Mouse (Mus musculus): ENCODE data around the gene Zbtb44. TPM values are rescaled to one million over a fixed set of nuclear protein-coding genes. Genes with fewer than 3 reads are reported as not detected.

Zbtb44 gene
- polyA plus RNA-seq, 1 experiment: 98.2 TPM

DNA sequence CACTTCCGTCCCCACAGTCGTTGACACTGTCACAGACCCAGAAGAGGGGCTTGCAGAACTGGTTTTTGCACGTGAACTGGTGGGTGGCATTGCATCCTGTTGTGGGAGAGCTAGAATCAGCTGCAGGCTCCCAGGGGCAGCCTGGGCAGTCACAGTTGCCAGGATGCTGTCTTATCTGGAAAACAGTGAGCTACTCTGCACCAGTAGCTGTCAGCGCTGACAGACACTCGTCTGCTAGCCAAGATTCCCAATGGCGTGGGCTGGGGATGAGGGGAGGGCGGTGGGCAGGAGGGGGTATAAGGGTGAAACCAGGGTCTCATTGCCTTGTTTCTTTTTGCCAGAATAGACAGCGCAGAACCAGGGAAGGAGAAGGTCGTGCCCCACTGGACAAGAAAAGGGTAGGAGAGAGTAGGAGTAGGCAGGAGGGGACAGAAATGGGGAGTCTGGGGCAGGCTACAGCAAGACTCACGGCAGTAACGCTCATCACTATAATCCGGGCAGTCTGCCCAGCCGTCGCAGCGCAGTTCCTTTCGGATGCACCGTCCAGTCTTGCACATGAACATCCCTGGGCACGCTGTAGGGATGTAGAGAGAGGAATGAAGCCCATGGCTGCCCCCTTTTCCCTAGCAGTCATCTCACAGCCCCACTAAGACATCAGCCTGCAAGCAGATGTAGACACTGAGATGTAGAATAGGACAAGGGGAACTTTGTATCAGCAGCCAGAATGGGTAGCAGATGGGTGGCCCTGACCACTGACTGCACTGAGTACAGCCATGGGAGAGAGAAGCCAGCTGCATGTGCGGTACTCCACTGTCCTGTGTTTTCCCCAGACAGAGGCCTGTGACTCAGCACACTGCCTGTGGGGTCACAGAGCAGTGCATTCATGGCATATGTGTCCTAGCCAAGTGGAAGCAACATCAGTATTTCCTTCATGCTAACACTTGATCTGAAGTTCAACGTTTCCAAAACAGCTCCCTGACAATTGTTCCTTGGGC is 66.9 kb downstream of the Zbtb44 start:
- no peak overlapping the region for H3K27ac ChIP-seq (ENCODE audit: insufficient read depth, low read length)
- no peak overlapping the region for H3K4me3 ChIP-seq (ENCODE audit: low read depth, low read length)
- no peak for TF ChIP-seq CTCF (IDR thresholded peaks at IDR 0.05; ENCODE audit: low read depth, low read length)
- TF ChIP-seq EP300 (IDR thresholded peaks at IDR 0.05; ENCODE audit: insufficient read depth, low read depth, low read length): no peak
- TF ChIP-seq POLR2A (IDR thresholded peaks at IDR 0.05; ENCODE audit: insufficient read depth, low read length): no peak
- H3K9me3 ChIP-seq (replicated peaks; ENCODE audit: control insufficient read depth, insufficient read depth, low read length, poor library complexity, severe bottlenecking): no peaks in the 10 kb centered on the region
- H3K27me3 ChIP-seq (ENCODE audit: control insufficient read depth, insufficient read depth, low read length, poor library complexity, severe bottlenecking): no peaks in the 10 kb centered on the region
- no peak overlapping the region for H3K9ac ChIP-seq (ENCODE audit: low read depth, poor library complexity, severe bottlenecking)
- H3K4me1 ChIP-seq (ENCODE audit: control insufficient read depth, insufficient read depth, low read length): no peaks in the 10 kb centered on the region
- peaks cover 13% of the 10 kb centered on the region for H3K36me3 ChIP-seq (ENCODE audit: control insufficient read depth, insufficient read depth, low read length, poor library complexity, severe bottlenecking)

DNA sequence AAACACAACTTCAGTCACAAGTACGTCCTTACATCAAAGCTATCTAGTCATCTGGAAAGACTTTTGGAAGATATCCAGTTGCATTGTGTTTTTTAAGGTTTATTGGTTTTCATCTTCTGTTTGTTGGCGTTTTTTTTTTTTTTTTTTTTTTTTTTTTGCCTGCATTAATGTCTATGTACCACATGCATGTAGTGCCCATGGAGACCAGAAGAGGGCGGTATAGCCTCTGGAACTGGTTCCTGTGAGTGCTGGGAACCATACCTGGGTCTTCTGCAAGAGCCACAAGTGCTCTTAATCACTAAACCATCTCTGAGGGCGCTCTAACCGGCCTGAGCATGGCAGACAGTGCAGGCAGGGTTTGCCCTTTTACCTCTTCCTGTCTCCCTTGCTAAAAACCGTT is 67.7 kb downstream of the Zbtb44 start:
- Histone ChIP-seq H3K27me3 (ENCODE audit: control insufficient read depth, insufficient read depth, low read length, poor library complexity, severe bottlenecking) (no peaks in the 10 kb centered on the region), H3K27ac (ENCODE audit: insufficient read depth, low read length) (no peak overlapping the region), H3K9ac (ENCODE audit: low read depth, poor library complexity, severe bottlenecking) (no peak overlapping the region), H3K9me3 (replicated peaks; ENCODE audit: control insufficient read depth, insufficient read depth, low read length, poor library complexity, severe bottlenecking) (no peaks in the 10 kb centered on the region), H3K4me3 (ENCODE audit: low read depth, low read length) (no peak overlapping the region), H3K36me3 (ENCODE audit: control insufficient read depth, insufficient read depth, low read length, poor library complexity, severe bottlenecking) (peaks cover 20% of the 10 kb centered on the region), H3K4me1 (ENCODE audit: control insufficient read depth, insufficient read depth, low read length) (no peaks in the 10 kb centered on the region)
- TF ChIP-seq POLR2A (IDR thresholded peaks at IDR 0.05; ENCODE audit: insufficient read depth, low read length): no peak
- TF ChIP-seq CTCF (IDR thresholded peaks at IDR 0.05; ENCODE audit: low read depth, low read length): peak; percentile 58

DNA sequence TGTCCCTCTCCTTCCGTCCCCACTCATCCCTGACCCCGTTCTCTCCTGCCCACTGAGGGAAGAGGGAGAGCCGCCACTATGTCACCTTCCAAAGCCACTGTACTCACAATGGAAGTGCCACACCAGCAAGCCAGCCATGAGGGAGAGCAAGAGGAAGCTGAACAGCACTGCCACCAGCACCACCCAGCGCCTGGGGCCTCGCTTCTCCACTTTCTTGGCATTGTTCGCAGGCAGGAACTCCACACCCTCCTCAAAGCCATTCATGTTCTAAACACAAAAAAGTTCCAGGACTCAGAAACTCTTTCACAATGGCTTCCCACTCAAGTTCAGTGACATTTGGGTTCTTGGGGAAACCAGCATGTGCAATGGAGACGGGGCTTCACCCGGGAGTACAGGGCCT is 78.0 kb downstream of the Zbtb44 start:
- no peak overlapping the region for H3K4me3 ChIP-seq (ENCODE audit: low read depth, low read length)
- no peaks in the 10 kb centered on the region for H3K9me3 ChIP-seq (replicated peaks; ENCODE audit: control insufficient read depth, insufficient read depth, low read length, poor library complexity, severe bottlenecking)
- H3K36me3 ChIP-seq (ENCODE audit: control insufficient read depth, insufficient read depth, low read length, poor library complexity, severe bottlenecking): peaks cover 11% of the 10 kb centered on the region; the same call in 1 of the 2 replicates
- H3K9ac ChIP-seq (ENCODE audit: low read depth, poor library complexity, severe bottlenecking): no peak overlapping the region
- TF ChIP-seq CTCF (IDR thresholded peaks at IDR 0.05; ENCODE audit: low read depth, low read length) (no peak), POLR2A (IDR thresholded peaks at IDR 0.05; ENCODE audit: insufficient read depth, low read length) (no peak), EP300 (IDR thresholded peaks at IDR 0.05; ENCODE audit: insufficient read depth, low read depth, low read length) (no peak)
- no peaks in the 10 kb centered on the region for H3K27me3 ChIP-seq (ENCODE audit: control insufficient read depth, insufficient read depth, low read length, poor library complexity, severe bottlenecking)
- H3K4me1 ChIP-seq (ENCODE audit: control insufficient read depth, insufficient read depth, low read length): no peaks in the 10 kb centered on the region
- H3K27ac ChIP-seq (ENCODE audit: insufficient read depth, low read length): no peak overlapping the region

DNA sequence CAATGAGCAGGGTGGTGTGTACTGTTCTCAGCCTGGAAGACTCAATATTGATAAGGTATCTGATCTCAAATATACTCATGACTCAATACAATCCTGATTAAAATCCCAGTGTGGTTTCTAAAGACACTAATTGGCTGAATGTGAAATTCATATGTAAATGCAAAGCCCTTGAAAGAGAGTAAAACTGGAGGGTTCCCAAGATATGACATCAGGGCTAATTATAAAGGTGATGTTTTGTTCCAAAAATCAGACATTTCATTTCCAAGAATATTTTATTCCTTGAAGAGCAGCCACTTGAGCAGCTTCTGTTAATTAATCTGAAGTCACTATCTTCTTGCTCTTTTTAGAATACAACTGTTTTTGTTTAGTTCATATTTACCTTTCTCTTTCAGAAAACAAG is 85.1 kb downstream of the Zbtb44 start:
- Histone ChIP-seq H3K9ac (ENCODE audit: low read depth, poor library complexity, severe bottlenecking) (no peak overlapping the region), H3K9me3 (replicated peaks; ENCODE audit: control insufficient read depth, insufficient read depth, low read length, poor library complexity, severe bottlenecking) (no peaks in the 10 kb centered on the region), H3K4me1 (ENCODE audit: control insufficient read depth, insufficient read depth, low read length) (peaks cover 5% of the 10 kb centered on the region), H3K36me3 (ENCODE audit: control insufficient read depth, insufficient read depth, low read length, poor library complexity, severe bottlenecking) (no peaks in the 10 kb centered on the region), H3K4me3 (ENCODE audit: low read depth, low read length) (no peak overlapping the region), H3K27me3 (ENCODE audit: control insufficient read depth, insufficient read depth, low read length, poor library complexity, severe bottlenecking) (no peaks in the 10 kb centered on the region), H3K27ac (ENCODE audit: insufficient read depth, low read length) (no peak overlapping the region)
- no peak for TF ChIP-seq POLR2A (IDR thresholded peaks at IDR 0.05; ENCODE audit: insufficient read depth, low read length)

DNA sequence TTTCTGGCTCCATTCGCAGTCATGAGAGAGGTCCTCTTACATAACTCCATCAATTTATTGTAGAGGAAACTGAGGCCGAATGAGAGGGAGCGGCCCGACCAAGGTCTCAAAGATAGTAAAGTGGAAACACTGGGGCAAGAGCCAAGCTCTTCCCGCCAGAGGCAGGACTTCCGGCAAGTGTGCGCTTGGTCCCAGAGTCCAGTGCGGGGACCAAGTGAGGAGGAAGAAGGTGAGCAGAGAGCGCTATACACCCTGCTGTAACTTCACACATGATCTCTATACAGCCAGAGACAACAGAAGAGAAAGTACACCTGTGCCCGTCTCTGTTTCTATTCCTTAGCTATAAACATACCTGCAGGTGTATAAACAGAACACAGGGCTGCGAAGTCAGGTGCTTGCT is 86.6 kb downstream of the Zbtb44 start:
- no peaks in the 10 kb centered on the region for H3K9me3 ChIP-seq (replicated peaks; ENCODE audit: control insufficient read depth, insufficient read depth, low read length, poor library complexity, severe bottlenecking)
- peak overlapping the region; percentile 82 for H3K27ac ChIP-seq (ENCODE audit: insufficient read depth, low read length)
- peak overlapping the region; percentile 9 for H3K9ac ChIP-seq (ENCODE audit: low read depth, poor library complexity, severe bottlenecking)
- H3K4me1 ChIP-seq (ENCODE audit: control insufficient read depth, insufficient read depth, low read length): peaks cover 12% of the 10 kb centered on the region
- TF ChIP-seq CTCF (IDR thresholded peaks at IDR 0.05; ENCODE audit: low read depth, low read length): no peak
- no peak for TF ChIP-seq EP300 (IDR thresholded peaks at IDR 0.05; ENCODE audit: insufficient read depth, low read depth, low read length)
- no peak for TF ChIP-seq POLR2A (IDR thresholded peaks at IDR 0.05; ENCODE audit: insufficient read depth, low read length)
- H3K4me3 ChIP-seq (ENCODE audit: low read depth, low read length): peak overlapping the region; percentile 16; the same call in 1 of the 2 replicates
- H3K36me3 ChIP-seq (ENCODE audit: control insufficient read depth, insufficient read depth, low read length, poor library complexity, severe bottlenecking): no peaks in the 10 kb centered on the region
- no peaks in the 10 kb centered on the region for H3K27me3 ChIP-seq (ENCODE audit: control insufficient read depth, insufficient read depth, low read length, poor library complexity, severe bottlenecking)

DNA sequence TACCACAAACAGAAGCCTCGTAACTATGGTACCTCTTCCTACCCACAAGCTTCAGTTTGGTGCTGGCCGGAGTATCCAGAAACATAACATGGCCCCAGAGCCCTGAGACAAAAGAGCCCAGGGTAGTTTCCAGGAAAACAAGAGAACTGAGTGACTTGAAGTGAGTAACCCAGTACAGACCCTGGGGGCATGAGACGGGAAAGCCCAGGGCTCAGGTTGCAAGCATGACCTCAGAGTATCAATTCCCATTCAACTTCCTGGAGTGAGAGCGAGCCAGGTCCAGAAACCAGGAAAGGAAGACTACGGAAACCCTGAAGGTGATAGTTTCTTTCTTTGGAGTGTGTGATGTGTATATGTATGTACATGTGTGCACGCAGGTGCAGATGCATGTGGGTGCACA is 87.0 kb downstream of the Zbtb44 start:
- TF ChIP-seq CTCF (IDR thresholded peaks at IDR 0.05; ENCODE audit: low read depth, low read length) (no peak), EP300 (IDR thresholded peaks at IDR 0.05; ENCODE audit: insufficient read depth, low read depth, low read length) (peak; percentile 59; the same call in 1 of the 2 replicates)
- H3K4me1 ChIP-seq (ENCODE audit: control insufficient read depth, insufficient read depth, low read length): peaks cover 14% of the 10 kb centered on the region
- H3K4me3 ChIP-seq (ENCODE audit: low read depth, low read length): peak overlapping the region; percentile 16; the same call in 1 of the 2 replicates
- H3K27ac ChIP-seq (ENCODE audit: insufficient read depth, low read length): peak overlapping the region; percentile 82
- H3K9ac ChIP-seq (ENCODE audit: low read depth, poor library complexity, severe bottlenecking): peak overlapping the region; percentile 9
- H3K9me3 ChIP-seq (replicated peaks; ENCODE audit: control insufficient read depth, insufficient read depth, low read length, poor library complexity, severe bottlenecking): no peaks in the 10 kb centered on the region
- H3K27me3 ChIP-seq (ENCODE audit: control insufficient read depth, insufficient read depth, low read length, poor library complexity, severe bottlenecking): no peaks in the 10 kb centered on the region
- H3K36me3 ChIP-seq (ENCODE audit: control insufficient read depth, insufficient read depth, low read length, poor library complexity, severe bottlenecking): no peaks in the 10 kb centered on the region

Measured in ES-Bruce4 (cell line).